Mouse (Mus musculus): Measurements from ENCODE around the gene Rbm19. TPM values are rescaled to one million over a fixed set of nuclear protein-coding genes. Genes with fewer than 3 reads are reported as not detected.
A peak's percentile ranks its signal among the peaks of the same experiment; 100 is the strongest.
"Not testable (repeated sequence)": the region's sequence is repeated elsewhere in the genome, so short reads cannot be mapped to it uniquely, and the experiment has no call there.

The Rbm19 gene
- total RNA-seq (2021): 10 to 100 TPM; 18.4 to 18.5 TPM
- long read RNA-seq, experiment 1, partial matches to known transcripts: 2 of 4 reads
- long read RNA-seq, experiment 1, other reads (novel, unspliced or antisense): 1 of 4 reads
- long read RNA-seq, experiment 2, full-length matches to known transcripts: 2 of 4 reads
- long read RNA-seq, experiment 2, partial matches to known transcripts: 1 of 4 reads
- long read RNA-seq, experiment 2, other reads (novel, unspliced or antisense): 1 of 4 reads

DNA sequence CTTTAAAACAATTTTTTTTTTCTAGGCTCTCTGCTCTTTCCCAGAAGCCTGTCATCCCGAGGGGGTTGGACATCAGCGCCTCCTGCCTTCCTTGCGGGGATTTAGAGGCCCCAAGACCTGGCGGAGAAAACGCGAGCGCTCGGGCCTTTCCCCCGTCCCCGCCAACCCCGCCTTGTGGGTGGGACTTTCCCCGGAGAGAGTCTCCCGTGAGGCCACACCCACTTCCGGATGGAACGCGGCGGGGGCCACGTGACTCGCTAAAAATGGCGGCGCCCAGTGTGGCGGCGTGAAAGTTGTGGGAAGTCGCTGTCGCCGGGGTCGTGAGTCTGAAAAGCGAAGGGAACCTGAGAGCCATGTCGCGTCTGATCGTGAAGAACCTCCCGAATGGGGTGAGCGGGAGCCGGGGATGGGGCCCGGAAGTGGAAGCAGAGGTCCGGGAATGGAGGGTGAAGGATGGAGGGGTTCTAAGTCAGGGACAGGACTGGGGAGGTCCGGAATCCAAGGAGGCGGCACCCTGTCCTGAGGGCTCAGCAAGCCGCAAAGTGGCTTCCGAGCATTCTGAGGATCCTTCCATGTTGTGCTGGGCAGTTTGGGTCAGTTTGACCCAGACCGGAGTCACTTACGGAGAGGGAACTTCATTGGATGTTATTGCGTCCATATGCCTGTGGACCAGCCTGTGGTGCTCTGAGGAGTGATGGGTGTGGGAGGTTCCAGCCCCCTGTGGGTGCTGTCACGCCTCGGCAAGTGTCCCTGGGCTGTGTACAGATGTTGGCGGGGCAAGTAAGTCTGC lies at the start of gene Rbm19:
Gene Rbm19, plus strand, starts transcription at position 205 of the 790 bp plus-strand sequence.
- DNase-seq: peak; percentile 95 to 98

- no peak for DNase-seq
Measured at GRCm38 (mm10) chr5:120067266-120067665, 49.0 kb upstream of the Rbm19 start.

- no peak for DNase-seq
Measured at GRCm38 (mm10) chr5:120074101-120074500, 42.2 kb upstream of the Rbm19 start.

GRCm38 (mm10) chr5:120080027-120080426 lies 36.2 kb upstream of the Rbm19 start:
- peak in 1 of 2 experiments; percentile 13 for DNase-seq

GRCm38 (mm10) chr5:120080468-120080867 lies 35.8 kb upstream of the Rbm19 start:
- DNase-seq: no peak

DNA sequence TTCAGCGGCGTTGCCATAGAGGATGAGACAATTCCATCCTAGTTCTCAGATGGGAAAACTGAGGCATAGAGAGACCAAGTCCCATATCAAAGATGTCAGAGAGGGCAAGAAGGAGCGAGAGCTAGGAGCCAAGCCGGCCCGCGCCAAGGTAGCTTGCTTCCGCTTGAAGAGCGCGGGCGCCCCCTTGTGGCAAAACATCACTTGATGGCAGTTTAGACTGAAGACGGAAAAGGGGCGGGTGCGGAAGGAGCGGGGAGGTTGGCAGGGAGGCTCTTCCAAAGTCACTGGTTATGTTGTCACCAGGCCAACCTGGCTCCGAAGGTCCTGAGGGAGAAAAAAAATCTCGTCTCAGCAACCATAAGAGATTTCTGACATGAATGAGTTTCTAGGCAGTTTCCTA lies 27.7 kb upstream of the Rbm19 start:
- peak; percentile 86 to 93 for DNase-seq

- DNase-seq: peak in 1 of 2 experiments; percentile 53
Measured at GRCm38 (mm10) chr5:120094602-120095001, 21.7 kb upstream of the Rbm19 start.

DNA sequence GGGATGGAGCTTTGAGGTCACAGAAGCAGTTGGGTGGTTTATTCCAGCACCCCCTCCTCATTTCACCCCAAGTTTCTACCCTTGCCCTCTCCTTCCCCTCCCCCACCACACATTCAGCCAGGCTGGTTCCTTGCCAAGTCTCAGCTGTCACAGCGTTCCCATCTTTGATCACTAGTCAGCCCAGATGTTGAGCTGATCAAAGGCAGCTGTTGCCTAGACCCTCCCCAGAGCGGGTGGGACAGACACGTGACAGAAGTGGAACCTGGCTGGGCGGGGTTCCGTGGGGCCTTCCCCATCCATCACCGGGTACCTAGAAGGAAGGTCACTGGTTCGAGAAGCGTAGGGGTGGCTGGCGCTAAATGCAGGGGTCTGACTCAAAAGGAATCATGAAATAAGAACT lies 19.2 kb upstream of the Rbm19 start:
- no peak for DNase-seq

DNA sequence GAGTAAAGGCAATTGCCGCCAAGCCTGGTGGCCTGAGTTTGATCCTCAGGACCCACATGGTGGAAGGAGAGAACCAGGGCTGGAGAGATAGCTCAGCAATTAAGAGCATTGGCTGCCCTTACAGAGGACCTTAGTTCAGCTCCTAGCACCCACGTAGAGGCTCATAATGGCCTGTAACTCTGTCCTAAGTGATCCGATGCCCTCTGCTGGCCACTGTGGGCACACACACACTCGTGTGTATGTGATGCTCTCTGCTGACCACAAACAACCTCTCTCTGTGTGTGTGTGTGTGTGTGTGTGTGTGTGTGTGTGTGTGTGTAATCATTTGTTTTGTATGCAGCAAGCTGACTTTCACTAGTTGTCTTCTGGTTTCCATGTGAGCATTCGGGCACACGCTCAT lies 15.5 kb upstream of the Rbm19 start:
- no peak for DNase-seq

- DNase-seq: no peak
Measured at GRCm38 (mm10) chr5:120102097-120102496, 14.2 kb upstream of the Rbm19 start.

GRCm38 (mm10) chr5:120102732-120103131 lies 13.5 kb upstream of the Rbm19 start:
- peak; percentile 25 to 62 for DNase-seq

GRCm38 (mm10) chr5:120103458-120103857 lies 12.8 kb upstream of the Rbm19 start:
- peak; percentile 18 to 35 for DNase-seq

GRCm38 (mm10) chr5:120106424-120107073 lies 9.7 kb upstream of the Rbm19 start:
- peak in 1 of 2 experiments; percentile 42 for DNase-seq

GRCm38 (mm10) chr5:120114361-120114760 lies 1.9 kb upstream of the Rbm19 start:
- no peak for DNase-seq

- not testable (repeated sequence) for DNase-seq
Measured at GRCm38 (mm10) chr5:120117161-120117560, 896 bp downstream of the Rbm19 start.

DNA sequence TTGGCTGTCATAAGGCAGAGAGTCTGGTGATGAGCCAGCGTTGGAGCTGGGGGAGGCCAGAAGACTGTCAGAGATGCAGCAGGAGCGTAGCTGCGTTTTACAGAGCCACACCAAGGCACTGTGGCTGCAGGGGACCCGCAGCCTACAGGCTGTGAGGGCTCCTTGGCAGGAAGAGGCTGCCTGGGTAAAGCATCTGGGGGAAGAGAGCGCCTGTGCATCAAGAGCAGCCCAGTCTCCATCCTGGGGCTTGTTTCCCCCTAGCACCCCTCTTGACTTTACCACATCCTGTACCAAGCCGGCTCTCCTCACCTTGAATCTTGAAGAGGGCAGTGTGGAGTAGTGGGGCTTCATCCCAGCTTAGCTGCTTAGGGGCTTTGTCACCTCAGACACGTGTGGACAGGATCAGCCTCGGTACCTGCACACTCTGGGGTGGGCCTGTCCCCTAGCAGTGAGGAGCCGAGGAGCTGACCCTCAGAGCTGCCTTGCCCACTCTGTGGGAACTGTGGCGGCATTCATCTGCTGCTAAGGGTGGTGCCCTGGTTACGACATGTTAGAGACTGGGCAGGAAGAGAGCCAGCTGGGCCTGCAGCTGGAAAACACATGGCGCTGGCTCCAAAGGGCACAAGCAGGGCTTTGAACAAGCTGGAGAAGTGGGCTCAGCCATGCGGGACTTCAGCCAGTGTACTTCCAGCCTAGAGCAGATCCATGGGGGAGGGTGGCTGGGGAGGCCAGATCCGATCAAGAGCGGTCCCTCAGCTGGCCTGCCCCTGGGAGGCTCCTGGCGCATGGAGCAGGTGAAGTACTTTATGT lies 8.8 kb downstream of the Rbm19 start:
- DNase-seq: no peak

DNA sequence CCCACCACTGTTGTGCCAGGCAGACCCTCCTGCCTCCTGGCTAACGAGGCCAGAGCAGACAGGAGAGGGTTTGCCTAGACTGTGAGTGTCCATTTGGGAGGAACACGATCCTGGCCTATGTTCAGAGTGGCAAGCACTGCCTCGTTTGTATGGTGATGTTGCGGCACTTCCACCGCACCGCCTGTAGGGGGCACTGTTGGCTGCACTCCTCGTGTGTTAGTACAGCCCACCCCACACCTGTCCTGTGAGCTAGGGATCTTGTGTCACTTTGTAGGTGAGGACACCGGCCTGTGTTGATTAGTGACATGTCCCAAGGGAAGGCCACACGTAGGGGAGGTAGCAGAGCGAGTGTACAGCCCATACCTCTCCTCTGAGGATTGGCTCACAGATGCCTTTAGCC lies 11.4 kb downstream of the Rbm19 start:
- peak in 1 of 2 experiments; percentile 18 for DNase-seq

- DNase-seq: no peak
Measured at GRCm38 (mm10) chr5:120128511-120128910, 12.2 kb downstream of the Rbm19 start.

DNA sequence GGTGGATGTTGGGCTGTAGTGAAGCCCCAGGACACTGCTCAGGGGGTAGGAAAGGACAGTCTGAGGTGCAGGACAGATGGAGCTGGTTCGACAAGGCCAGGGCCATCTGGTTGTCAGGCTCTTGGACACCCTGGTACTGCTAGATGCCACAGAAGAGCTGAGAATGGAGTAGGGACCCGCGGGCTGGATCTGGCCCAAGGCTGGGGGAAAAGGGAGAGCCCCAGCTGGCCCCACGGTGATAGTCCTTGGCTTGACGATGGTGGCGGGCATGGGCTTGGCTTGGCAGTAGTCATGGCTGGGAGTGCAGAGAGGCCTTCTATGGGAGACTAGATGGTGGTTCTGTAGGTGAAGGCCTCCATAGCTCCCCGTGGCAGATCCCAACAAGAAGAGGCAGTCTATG lies 12.8 kb downstream of the Rbm19 start:
- no peak for DNase-seq

- no peak for DNase-seq
Measured at GRCm38 (mm10) chr5:120129761-120130160, 13.5 kb downstream of the Rbm19 start.

GRCm38 (mm10) chr5:120130163-120130562 lies 13.9 kb downstream of the Rbm19 start:
- DNase-seq: no peak

DNA sequence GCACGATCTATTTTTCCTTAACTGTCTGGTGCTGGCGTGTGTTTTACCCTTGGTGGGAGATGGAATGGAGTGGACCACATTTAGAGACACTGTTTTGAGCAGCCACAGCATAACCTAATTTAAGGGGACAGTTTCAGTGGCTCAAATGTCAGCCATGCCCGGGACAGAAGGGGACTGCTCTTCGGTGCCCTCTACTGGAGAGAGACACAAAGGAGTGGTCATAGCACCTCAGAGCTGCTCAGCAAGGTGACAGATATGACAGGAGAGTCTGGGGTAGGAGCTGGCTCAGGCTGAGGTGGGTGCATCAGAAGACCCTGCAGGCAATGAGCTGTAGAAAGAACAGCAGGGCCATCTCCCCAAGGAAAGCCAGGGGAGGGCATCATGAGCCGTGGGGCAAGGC lies 15.3 kb downstream of the Rbm19 start:
- DNase-seq: peak in 1 of 2 experiments; percentile 44

Data from heart, adult 18-20 months (tissue).